Mouse (Mus musculus) hindbrain, embryonic 12.5 days (tissue): ENCODE data around the gene Spock3. TPM values are rescaled to one million over a fixed set of nuclear protein-coding genes. Genes with fewer than 3 reads are reported as not detected.
"Not testable (repeated sequence)": the region's sequence is repeated elsewhere in the genome, so short reads cannot be mapped to it uniquely, and the experiment has no call there.

ENCODE experiments used
- ATAC-seq: fragments of 200-750 bp; cut with Nextera tagmentation; 2 replicates; pipeline ENCODE4 v1.8.0; 2017; ENCODE audit warnings: moderate TSS enrichment; ENCODE audit not compliant: low FRiP score
- H3K27ac ChIP-seq: fragments of 300-500 bp; sonication (generic); 2 replicates; pipeline ENCODE4 v1.5.1; 2016; ENCODE audit warnings: mild to moderate bottlenecking
- H3K27me3 ChIP-seq: fragments of 300-500 bp; sonication (generic); 2 replicates; pipeline ENCODE4 v1.6.1; 2016; ENCODE audit warnings: mild to moderate bottlenecking
- H3K36me3 ChIP-seq: fragments of 300-500 bp; sonication (generic); 2 replicates; pipeline ENCODE4 v1.6.1; 2016; ENCODE audit warnings: mild to moderate bottlenecking
- H3K4me1 ChIP-seq: fragments of 300-500 bp; sonication (generic); 2 replicates; pipeline ENCODE4 v1.6.1; 2016
- H3K4me2 ChIP-seq: fragments of 300-500 bp; sonication (generic); replicated peaks from 2 replicates; pipeline ENCODE4 v1.6.1; 2016; ENCODE audit warnings: mild to moderate bottlenecking
- H3K4me3 ChIP-seq: fragments of 300-500 bp; sonication (generic); 2 replicates; pipeline ENCODE4 v1.5.1; 2016; ENCODE audit warnings: mild to moderate bottlenecking
- H3K9ac ChIP-seq: fragments of 300-500 bp; sonication (generic); 2 replicates; pipeline ENCODE4 v1.6.1; 2016; ENCODE audit warnings: mild to moderate bottlenecking, moderate library complexity
- H3K9me3 ChIP-seq: fragments of 300-500 bp; sonication (generic); replicated peaks from 2 replicates; pipeline ENCODE4 v1.6.1; 2016; ENCODE audit warnings: mild to moderate bottlenecking
- WGBS: fragments of 180-500 bp; shearing (Covaris S2); methylation state at CpG from one replicate; pipeline ENCODE4 v1.1.7; 2016; 5-methylcytosine and 5-hydroxymethylcytosine counted together
- polyA plus RNA-seq: library from polyadenylated mRNA; unstranded; fragments of >200 nt; fragmentation: Nextera tagmentation; extraction: Ambion mirVana; gene quantifications from 2 replicates; pipeline ENCODE4 v1.2.1, GENCODE M21; 2016

Spock3 gene
- polyA plus RNA-seq: 31.6 and 36.8 TPM in 2 replicates

- Histone ChIP-seq H3K27me3 (no peaks in the 10 kb centered on the region), H3K36me3 (no peaks in the 10 kb centered on the region), H3K9me3 (no peaks in the 10 kb centered on the region), H3K4me1 (peaks cover 6% of the 10 kb centered on the region; the same call in 1 of the 2 replicates), H3K4me2 (peak within 1 kb of the TSS; percentile 88), H3K4me3 (peak within 1 kb of the TSS; percentile 66), H3K27ac (peak within 1 kb of the TSS; percentile 80), H3K9ac (peak within 1 kb of the TSS; percentile 75)
- no peak for ATAC-seq
- WGBS: 33% methylated on average over 2 of the region's 2 CpGs
Observed at GRCm38 (mm10) chr8:62950709-62951108, at the start of gene Spock3. TSS of gene Spock3 (plus strand) at chr8:62951009.

GRCm38 (mm10) chr8:62951173-62952134, 645 bp downstream of the Spock3 start:
- peak overlapping the region; percentile 66 for H3K4me3 ChIP-seq
- H3K36me3 ChIP-seq: no peaks in the 10 kb centered on the region
- H3K4me1 ChIP-seq: peaks cover 6% of the 10 kb centered on the region; the same call in 1 of the 2 replicates
- H3K9me3 ChIP-seq: no peaks in the 10 kb centered on the region
- H3K27ac ChIP-seq: peak overlapping the region; percentile 80
- ATAC-seq: peak; percentile 93
- H3K4me2 ChIP-seq: peak overlapping the region; percentile 88
- peak overlapping the region; percentile 75 for H3K9ac ChIP-seq
- H3K27me3 ChIP-seq: no peaks in the 10 kb centered on the region
- WGBS: under 1% methylated on average over 42 of the region's 50 CpGs

- no peak overlapping the region for H3K27ac ChIP-seq
- WGBS: 27% methylated on average over 3 of the region's 3 CpGs
Observed at GRCm38 (mm10) chr8:62952481-62952880, 1.7 kb downstream of the Spock3 start.

GRCm38 (mm10) chr8:62962608-62963007, 11.8 kb downstream of the Spock3 start:
- WGBS: 88% methylated on average over 3 of the region's 3 CpGs
- ATAC-seq: no peak
- H3K27ac ChIP-seq: no peak overlapping the region
- no peaks in the 10 kb centered on the region for H3K27me3 ChIP-seq
- no peaks in the 10 kb centered on the region for H3K9me3 ChIP-seq
- no peaks in the 10 kb centered on the region for H3K4me1 ChIP-seq
- no peak overlapping the region for H3K9ac ChIP-seq
- H3K4me2 ChIP-seq: no peak overlapping the region
- no peak overlapping the region for H3K4me3 ChIP-seq
- no peaks in the 10 kb centered on the region for H3K36me3 ChIP-seq

More at GRCm38 (mm10) chr8:62952481-62952880, 1.7 kb downstream of the Spock3 start:
- no peak overlapping the region for H3K9ac ChIP-seq
- peak overlapping the region; percentile 88 for H3K4me2 ChIP-seq
- peak overlapping the region; percentile 66 for H3K4me3 ChIP-seq
- H3K27me3 ChIP-seq: no peaks in the 10 kb centered on the region
- peaks cover 6% of the 10 kb centered on the region; the same call in 1 of the 2 replicates for H3K4me1 ChIP-seq
- no peaks in the 10 kb centered on the region for H3K36me3 ChIP-seq
- no peaks in the 10 kb centered on the region for H3K9me3 ChIP-seq
- ATAC-seq: no peak

GRCm38 (mm10) chr8:62969802-62970372, 19.1 kb downstream of the Spock3 start:
- ATAC-seq: no peak
- 74% methylated on average over 2 of the region's 2 CpGs for WGBS
- H3K27me3 ChIP-seq: no peaks in the 10 kb centered on the region
- H3K4me2 ChIP-seq: no peak overlapping the region
- H3K9ac ChIP-seq: no peak overlapping the region
- H3K9me3 ChIP-seq: no peaks in the 10 kb centered on the region
- no peaks in the 10 kb centered on the region for H3K36me3 ChIP-seq
- H3K27ac ChIP-seq: no peak overlapping the region
- 0 out of 2 replicates have a peak, but pooled peaks cover 2% of the 10 kb centered on the region for H3K4me1 ChIP-seq
- H3K4me3 ChIP-seq: no peak overlapping the region

- H3K27me3 ChIP-seq: no peaks in the 10 kb centered on the region
- H3K27ac ChIP-seq: no peak overlapping the region
- H3K4me1 ChIP-seq: no peaks in the 10 kb centered on the region
- WGBS: 87% methylated on average over 3 of the region's 3 CpGs
- no peaks in the 10 kb centered on the region for H3K9me3 ChIP-seq
- H3K4me3 ChIP-seq: no peak overlapping the region
- no peak overlapping the region for H3K4me2 ChIP-seq
- no peak for ATAC-seq
- H3K36me3 ChIP-seq: no peaks in the 10 kb centered on the region
- H3K9ac ChIP-seq: no peak overlapping the region
Observed at GRCm38 (mm10) chr8:63088984-63089383, 138.2 kb downstream of the Spock3 start.

- Histone ChIP-seq H3K4me3 (no peak overlapping the region), H3K4me1 (no peaks in the 10 kb centered on the region), H3K27me3 (no peaks in the 10 kb centered on the region), H3K4me2 (no peak overlapping the region), H3K27ac (no peak overlapping the region), H3K9ac (no peak overlapping the region), H3K9me3 (no peaks in the 10 kb centered on the region), H3K36me3 (no peaks in the 10 kb centered on the region)
- WGBS: 91% methylated on average over 2 of the region's 2 CpGs
- no peak for ATAC-seq
Observed at GRCm38 (mm10) chr8:63098200-63098599, 147.4 kb downstream of the Spock3 start.

GRCm38 (mm10) chr8:63109761-63110160, 159.0 kb downstream of the Spock3 start:
- WGBS: 44% methylated on average over 1 of the region's 1 CpGs

GRCm38 (mm10) chr8:63112919-63113318, 162.1 kb downstream of the Spock3 start:
- 58% methylated on average over 1 of the region's 1 CpGs for WGBS

More at GRCm38 (mm10) chr8:63109761-63110160, 159.0 kb downstream of the Spock3 start:
- no peaks in the 10 kb centered on the region for H3K9me3 ChIP-seq
- H3K4me2 ChIP-seq: no peak overlapping the region
- H3K36me3 ChIP-seq: no peaks in the 10 kb centered on the region
- no peak overlapping the region for H3K9ac ChIP-seq
- ATAC-seq: no peak
- H3K27ac ChIP-seq: no peak overlapping the region
- H3K27me3 ChIP-seq: no peaks in the 10 kb centered on the region
- no peaks in the 10 kb centered on the region for H3K4me1 ChIP-seq
- no peak overlapping the region for H3K4me3 ChIP-seq

GRCm38 (mm10) chr8:63120508-63120907, 169.7 kb downstream of the Spock3 start:
- Histone ChIP-seq H3K4me1 (no peaks in the 10 kb centered on the region), H3K9me3 (no peaks in the 10 kb centered on the region), H3K27ac (no peak overlapping the region), H3K36me3 (no peaks in the 10 kb centered on the region), H3K4me2 (no peak overlapping the region), H3K27me3 (no peaks in the 10 kb centered on the region), H3K9ac (no peak overlapping the region), H3K4me3 (no peak overlapping the region)
- 59% methylated on average over 2 of the region's 2 CpGs for WGBS
- ATAC-seq: peak; percentile 60

More at GRCm38 (mm10) chr8:63112919-63113318, 162.1 kb downstream of the Spock3 start:
- H3K36me3 ChIP-seq: no peaks in the 10 kb centered on the region
- H3K4me1 ChIP-seq: no peaks in the 10 kb centered on the region
- no peaks in the 10 kb centered on the region for H3K9me3 ChIP-seq
- H3K4me3 ChIP-seq: no peak overlapping the region
- no peaks in the 10 kb centered on the region for H3K27me3 ChIP-seq
- no peak overlapping the region for H3K4me2 ChIP-seq
- no peak overlapping the region for H3K9ac ChIP-seq
- ATAC-seq: peak; percentile 60; the same call in 1 of the 2 replicates
- H3K27ac ChIP-seq: no peak overlapping the region

GRCm38 (mm10) chr8:63135406-63135805, 184.6 kb downstream of the Spock3 start:
- Histone ChIP-seq H3K36me3 (no peaks in the 10 kb centered on the region), H3K4me2 (no peak overlapping the region), H3K9me3 (no peaks in the 10 kb centered on the region), H3K4me3 (no peak overlapping the region), H3K27me3 (no peaks in the 10 kb centered on the region), H3K4me1 (no peaks in the 10 kb centered on the region), H3K27ac (no peak overlapping the region), H3K9ac (no peak overlapping the region)
- WGBS: 91% methylated on average over 3 of the region's 3 CpGs
- ATAC-seq: no peak

GRCm38 (mm10) chr8:63163861-63164260, 213.1 kb downstream of the Spock3 start:
- not testable (repeated sequence) for H3K9me3 ChIP-seq, H3K4me2 ChIP-seq, H3K4me1 ChIP-seq, H3K36me3 ChIP-seq, H3K4me3 ChIP-seq, H3K27ac ChIP-seq, ATAC-seq, H3K9ac ChIP-seq, H3K27me3 ChIP-seq
- 51% methylated on average over 2 of the region's 2 CpGs for WGBS
